Mouse (Mus musculus) small intestine, adult 2 months (tissue): ENCODE measurements at regions not wholly inside any gene's neighbourhood (a gene's known extent, or its start where the extent isn't known, plus 50 kb on each side); places are given as distances from the start of the nearest gene placed in this dataset.
"Not testable (repeated sequence)": the region's sequence is repeated elsewhere in the genome, so short reads cannot be mapped to it uniquely, and the experiment has no call there.

ENCODE experiments used
- CTCF ChIP-seq: fragments of 200-500 bp; IDR thresholded peaks from 2 replicates; pipeline ENCODE4 v1.5.1; 2012; ENCODE audit warnings: low read depth, mild to moderate bottlenecking, control low read depth, inconsistent platforms, low read length, moderate library complexity, mixed read lengths; ENCODE audit not compliant: insufficient replicate concordance, insufficient read length; ENCODE audit errors: extremely low read depth
- POLR2A ChIP-seq: fragments of 200-500 bp; IDR thresholded peaks from 2 replicates; pipeline ENCODE4 v1.6.1; 2012; ENCODE audit warnings: low read depth, mild to moderate bottlenecking, control low read depth, inconsistent platforms, low read length, moderate library complexity

- TF ChIP-seq CTCF, POLR2A: not testable (repeated sequence)
Measured at GRCm38 (mm10) chr2:114353876-114354275, 152.6 kb upstream of the Zfp770 start.
